Mouse (Mus musculus) olfactory bulb, adult 2 months (tissue): Measurements from ENCODE around the gene Dydc2.

Source experiments
- CTCF ChIP-seq: fragments of 200-500 bp; IDR thresholded peaks from 2 replicates; pipeline ENCODE4 v1.5.1; 2012; ENCODE audit warnings: low read depth, mild to moderate bottlenecking, low read length, moderate library complexity; ENCODE audit not compliant: insufficient read depth
- POLR2A ChIP-seq: fragments of 200-500 bp; IDR thresholded peaks from 2 replicates; pipeline ENCODE4 v1.6.1; 2012; ENCODE audit warnings: mild to moderate bottlenecking, low read depth, low read length, moderate library complexity; ENCODE audit not compliant: insufficient read depth

GRCm38 (mm10) chr14:41070343-41070742 is 1.3 kb upstream of the Dydc2 start:
- no peak for TF ChIP-seq CTCF
- no peak for TF ChIP-seq POLR2A
